Mouse (Mus musculus): ENCODE results near the gene Abca1.
A peak's percentile ranks its signal among the peaks of the same experiment; 100 is the strongest.

Abca1 gene

GRCm38 (mm10) chr4:53000154-53000553 lies 159.5 kb downstream of the Abca1 start:
- DNase-seq (ENCODE audit: low spot score): no peak

- DNase-seq (ENCODE audit: low spot score): no peak
Measured at GRCm38 (mm10) chr4:52999449-52999848, 160.2 kb downstream of the Abca1 start.

- peak; percentile 21 for DNase-seq (ENCODE audit: low spot score)
Measured at GRCm38 (mm10) chr4:52989248-52989647, 170.4 kb downstream of the Abca1 start, which contains the start of gene Nipsnap3a. Gene Nipsnap3a (plus strand): TSS chr4:52989272.

- no peak for DNase-seq (ENCODE audit: low spot score)
Measured at GRCm38 (mm10) chr4:52986266-52986665, 173.4 kb downstream of the Abca1 start.

GRCm38 (mm10) chr4:52985216-52985615 lies 174.5 kb downstream of the Abca1 start:
- DNase-seq (ENCODE audit: low spot score): peak; percentile 47
